Comparison of ENCODE assay signal across 22 mouse cellular contexts in the genomic region with DNA sequence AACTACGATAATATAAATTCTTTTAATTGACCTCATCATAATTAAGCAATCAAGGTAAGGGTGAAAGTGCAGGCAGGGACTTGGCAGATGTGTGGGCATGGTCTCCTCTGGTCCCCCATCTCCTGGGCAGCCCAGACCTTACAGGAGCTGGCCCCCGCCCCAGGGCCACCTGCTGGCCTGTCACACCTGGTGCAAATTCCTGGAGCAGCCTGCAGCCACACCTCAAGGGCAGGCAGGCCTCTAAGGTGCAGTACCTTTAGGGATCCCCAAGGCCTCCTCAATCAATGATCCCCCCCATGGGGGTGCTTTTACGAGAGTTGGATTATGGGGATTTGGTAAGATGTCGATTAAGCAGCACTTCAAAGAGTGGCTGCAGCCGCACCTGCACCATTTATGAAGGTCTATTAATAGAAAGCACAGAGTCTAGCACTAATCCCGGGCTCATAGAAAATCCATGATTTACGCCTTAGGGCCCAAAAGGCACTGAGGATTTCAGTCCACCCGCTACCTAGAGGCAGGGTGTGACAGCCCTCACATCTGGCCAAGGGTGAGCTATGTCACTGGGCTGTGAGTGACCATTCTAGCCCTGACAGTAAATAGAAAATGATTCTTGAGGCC.
DNase-seq lines count a peak whose midpoint lies in the region; ATAC-seq and TF ChIP-seq lines count a peak whose summit lies in the region.
"Had no signal": no experiment of that assay in that cellular context is flagged by ENCODE, and none has a peak within 500 bp of the region (broad histone marks: within the 10 kb centered on the region; RNA-seq: fewer than 3 reads in every experiment).

No protein-coding gene starts in this region.

- peak; percentile 84 for ATAC-seq in intestine, embryonic 14.5 days (replicated peaks; ENCODE audit: low FRiP score, low TSS enrichment, low read depth)
- ATAC-seq in limb, embryonic 12.5 days (ENCODE audit: insufficient number of reproducible peaks, insufficient read depth, low FRiP score, low TSS enrichment, low read depth) = peak; percentile 92
- peak; percentile 71; the same call in 1 of the 2 replicates for ATAC-seq in stomach, postnatal 0 days (ENCODE audit: low FRiP score, low TSS enrichment)
- ATAC-seq: forebrain, embryonic 14.5 days had no signal

- H3K9ac ChIP-seq in intestine, embryonic 14.5 days (ENCODE audit: low read length) = no peak overlapping the region
- H3K9ac ChIP-seq in limb, embryonic 12.5 days (replicated peaks) = no peak overlapping the region
- H3K9ac ChIP-seq in stomach, postnatal 0 days (ENCODE audit: low read length) = no peak overlapping the region
- H3K9ac ChIP-seq: embryonic facial prominence, embryonic 15.5 days; heart, embryonic 15.5 days; hindbrain, embryonic 14.5 days had no signal

- TF ChIP-seq CTCF in stomach, postnatal 0 days (IDR thresholded peaks at IDR 0.05; ENCODE audit: low read depth) = peak; percentile 38

- WGBS in intestine, embryonic 14.5 days = 66% methylated on average over 8 of the region's 8 CpGs
- WGBS in limb, embryonic 12.5 days = 28% methylated on average over 8 of the region's 8 CpGs
- 61% methylated on average over 8 of the region's 8 CpGs for WGBS in stomach, postnatal 0 days

- H3K27me3 ChIP-seq in intestine, embryonic 14.5 days (replicated peaks; ENCODE audit: control insufficient read depth, insufficient read depth, low read length) = no peaks in the 10 kb centered on the region
- H3K27me3 ChIP-seq in limb, embryonic 12.5 days = peaks cover 5% of the 10 kb centered on the region
- H3K27me3 ChIP-seq in stomach, postnatal 0 days (ENCODE audit: control insufficient read depth, insufficient read depth, low read length) = no peaks in the 10 kb centered on the region
- H3K27me3 ChIP-seq: embryonic facial prominence, embryonic 15.5 days; heart, embryonic 15.5 days had no signal

- H3K9me3 ChIP-seq in intestine, embryonic 14.5 days (ENCODE audit: control insufficient read depth, low read length) = no peaks in the 10 kb centered on the region
- no peaks in the 10 kb centered on the region for H3K9me3 ChIP-seq in limb, embryonic 12.5 days
- no peaks in the 10 kb centered on the region for H3K9me3 ChIP-seq in stomach, postnatal 0 days (ENCODE audit: control insufficient read depth, low read length)
- H3K9me3 ChIP-seq: embryonic facial prominence, embryonic 15.5 days; forebrain, embryonic 10.5 days; heart, embryonic 15.5 days; hindbrain, embryonic 10.5 days had no signal

- no peak overlapping the region for H3K27ac ChIP-seq in intestine, embryonic 14.5 days (ENCODE audit: low read depth)
- 0 out of 2 replicates have a peak overlapping the region, but pooled peaks have one; percentile 25 for H3K27ac ChIP-seq in limb, embryonic 12.5 days
- no peak overlapping the region for H3K27ac ChIP-seq in stomach, postnatal 0 days (replicated peaks)
- H3K27ac ChIP-seq: embryonic facial prominence, embryonic 15.5 days; forebrain, embryonic 10.5 days; heart, adult 2 months; heart, embryonic 15.5 days; hindbrain, embryonic 10.5 days; hindbrain, embryonic 14.5 days had no signal

- no peaks in the 10 kb centered on the region for H3K4me1 ChIP-seq in intestine, embryonic 14.5 days (replicated peaks; ENCODE audit: control insufficient read depth, insufficient read depth, low read length)
- peaks cover 20% of the 10 kb centered on the region for H3K4me1 ChIP-seq in limb, embryonic 12.5 days (replicated peaks)
- H3K4me1 ChIP-seq in stomach, postnatal 0 days (replicated peaks; ENCODE audit: control insufficient read depth, insufficient read depth) = no peaks in the 10 kb centered on the region
- H3K4me1 ChIP-seq: forebrain, embryonic 10.5 days; hindbrain, embryonic 10.5 days had no signal

- DNase-seq in forelimb bud, embryonic 11.5 days (ENCODE audit: low read depth, low spot score) = peak; percentile 17
- DNase-seq in intestine, embryonic 14.5 days (ENCODE audit: low spot score) = no peak
- peak; percentile 51 for DNase-seq in stomach, postnatal 0 days (ENCODE audit: low spot score)
- DNase-seq in adrenal gland, postnatal 10 days = no peak
- DNase-seq in right cerebral cortex, adult 18-20 months = no peak
- DNase-seq: adrenal gland, adult 2 months; adrenal gland, postnatal 36 days; cerebellum, adult 2 months; cerebellum, postnatal 10 days; embryo, embryonic 11 days; gastrocnemius, postnatal 36 days; heart, adult 2 months; heart, postnatal 14 days had no signal

- no peak for TF ChIP-seq EP300 in stomach, postnatal 0 days (optimal IDR thresholded peaks at IDR 0.05)

- no peak overlapping the region for H3K4me3 ChIP-seq in intestine, embryonic 14.5 days (ENCODE audit: low read depth, low read length)
- no peak overlapping the region for H3K4me3 ChIP-seq in limb, embryonic 12.5 days (replicated peaks)
- no peak overlapping the region for H3K4me3 ChIP-seq in stomach, postnatal 0 days (ENCODE audit: low read depth, low read length)
- H3K4me3 ChIP-seq: embryonic facial prominence, embryonic 15.5 days; erythroblast, embryonic 14.5 days; forebrain, embryonic 10.5 days; heart, adult 2 months; heart, embryonic 15.5 days; hindbrain, embryonic 10.5 days had no signal

- H3K4me2 ChIP-seq in intestine, embryonic 14.5 days (ENCODE audit: low read length) = no peak overlapping the region
- no peak overlapping the region for H3K4me2 ChIP-seq in limb, embryonic 12.5 days
- no peak overlapping the region for H3K4me2 ChIP-seq in stomach, postnatal 0 days (replicated peaks; ENCODE audit: low read depth)
- H3K4me2 ChIP-seq: embryonic facial prominence, embryonic 15.5 days; heart, embryonic 11.5 days; heart, embryonic 15.5 days; hindbrain, embryonic 14.5 days had no signal

- H3K36me3 ChIP-seq in intestine, embryonic 14.5 days (ENCODE audit: control insufficient read depth, insufficient read depth, low read length) = no peaks in the 10 kb centered on the region
- H3K36me3 ChIP-seq in limb, embryonic 12.5 days = no peaks in the 10 kb centered on the region
- H3K36me3 ChIP-seq in stomach, postnatal 0 days (ENCODE audit: control insufficient read depth, insufficient read depth, low read length) = no peaks in the 10 kb centered on the region
- H3K36me3 ChIP-seq: embryonic facial prominence, embryonic 15.5 days; forebrain, embryonic 10.5 days; heart, embryonic 15.5 days; hindbrain, embryonic 10.5 days had no signal

Comparison
In these comparisons a context has a peak if more than half of its experiments do, and no peak if none do; other contexts are left out.
1. DNase-seq: peak in forelimb bud, embryonic 11.5 days (single experiment) and stomach, postnatal 0 days (single experiment); none in intestine, embryonic 14.5 days (single experiment), adrenal gland, postnatal 10 days (single experiment) and right cerebral cortex, adult 18-20 months (single experiment).
2. Peak in every context shown above with its lines, with median percentiles within 50 percentile points of each other: ATAC-seq.